Mouse (Mus musculus) spleen, adult 12 weeks (tissue): ENCODE measurements around the gene Pllp.

Experiments used
- DNase-seq: peaks from one replicate; pipeline ENCODE4 v3.0.0; 2022; ENCODE audit warnings: low spot score

Gene Pllp

GRCm38 (mm10) chr8:94695994-94696384, at the start of gene Pllp:
Gene Pllp (minus strand): TSS chr8:94696278.
- no peak for DNase-seq

- no peak for DNase-seq
Measured at GRCm38 (mm10) chr8:94745476-94746184, 49.6 kb upstream of the Pllp start, which contains the start of gene Ccl22. Gene Ccl22 (plus strand): TSS chr8:94745590.

GRCm38 (mm10) chr8:94744972-94745371, 48.9 kb upstream of the Pllp start:
- DNase-seq, result no peak

GRCm38 (mm10) chr8:94744484-94744883, 48.4 kb upstream of the Pllp start:
- no peak for DNase-seq

- no peak for DNase-seq
Measured at GRCm38 (mm10) chr8:94741726-94742125, 45.6 kb upstream of the Pllp start.

- DNase-seq, result no peak
Measured at GRCm38 (mm10) chr8:94740591-94740990, 44.5 kb upstream of the Pllp start.

- DNase-seq, result no peak
Measured at GRCm38 (mm10) chr8:94739829-94740228, 43.8 kb upstream of the Pllp start.

GRCm38 (mm10) chr8:94735426-94736094, 39.5 kb upstream of the Pllp start:
- DNase-seq, result peak; percentile 35

- DNase-seq, result no peak
Measured at GRCm38 (mm10) chr8:94734735-94735350, 38.8 kb upstream of the Pllp start.

- DNase-seq, result peak; percentile 75
Measured at GRCm38 (mm10) chr8:94733821-94734465, 37.9 kb upstream of the Pllp start.

- no peak for DNase-seq
Measured at GRCm38 (mm10) chr8:94729301-94729700, 33.2 kb upstream of the Pllp start.

- DNase-seq, result no peak
Measured at GRCm38 (mm10) chr8:94725998-94726397, 29.9 kb upstream of the Pllp start.

- no peak for DNase-seq
Measured at GRCm38 (mm10) chr8:94716841-94717240, 20.8 kb upstream of the Pllp start.

GRCm38 (mm10) chr8:94715871-94716270, 19.8 kb upstream of the Pllp start:
- DNase-seq, result no peak

GRCm38 (mm10) chr8:94714556-94714955, 18.5 kb upstream of the Pllp start:
- no peak for DNase-seq

- no peak for DNase-seq
Measured at GRCm38 (mm10) chr8:94711160-94711718, 15.2 kb upstream of the Pllp start.

- no peak for DNase-seq
Measured at GRCm38 (mm10) chr8:94710336-94710735, 14.3 kb upstream of the Pllp start.

GRCm38 (mm10) chr8:94706732-94707395, 10.8 kb upstream of the Pllp start:
- DNase-seq, result no peak

- no peak for DNase-seq
Measured at GRCm38 (mm10) chr8:94705581-94706245, 9.6 kb upstream of the Pllp start.

GRCm38 (mm10) chr8:94704669-94704984, 8.5 kb upstream of the Pllp start:
- no peak for DNase-seq

GRCm38 (mm10) chr8:94703972-94704668, 8.0 kb upstream of the Pllp start:
- peak; percentile 100 for DNase-seq
